Mouse (Mus musculus): Measurements from ENCODE around the gene Hist2h2aa2. TPM values are rescaled to one million over a fixed set of nuclear protein-coding genes. Genes with fewer than 3 reads are reported as not detected.

Gene Hist2h2aa2
- polyA plus RNA-seq, 1 experiment from 2014 or later, result 34.7 TPM

Small RNA genes within 50 kb of the gene (microRNA-seq; reads per million reads assigned to microRNA genes)
- gene Gm44492, result not detected
- gene Gm47311, result not detected
- gene Gm47313, result not detected

Other genes starting within 250 kb of the Hist2h2aa2 start
- gene Plekho1, start 244.3 kb downstream of the Hist2h2aa2 start, polyA plus RNA-seq (2015; fragmentation: Nextera tagmentation; extraction: Ambion mirVana), result 59.2 and 64.8 TPM in 2 replicates
- 33.6 and 34.9 TPM in 2 replicates for gene Vps45, start 181.8 kb downstream of the Hist2h2aa2 start, polyA plus RNA-seq (2015; fragmentation: Nextera tagmentation; extraction: Ambion mirVana)
- 14.9 and 17.2 TPM in 2 replicates for gene Otud7b, start 135.7 kb downstream of the Hist2h2aa2 start, polyA plus RNA-seq (2015; fragmentation: Nextera tagmentation; extraction: Ambion mirVana)
- 6.4 and 7.2 TPM in 2 replicates for gene Mtmr11, start 78.3 kb downstream of the Hist2h2aa2 start, polyA plus RNA-seq (2015; fragmentation: Nextera tagmentation; extraction: Ambion mirVana)
- gene Sf3b4, start 67.9 kb downstream of the Hist2h2aa2 start, polyA plus RNA-seq (2015; fragmentation: Nextera tagmentation; extraction: Ambion mirVana), result 97.7 and 98.6 TPM in 2 replicates
- gene Sv2a, start 59.1 kb downstream of the Hist2h2aa2 start, polyA plus RNA-seq (2015; fragmentation: Nextera tagmentation; extraction: Ambion mirVana), result 13.5 and 14.0 TPM in 2 replicates
- 42.5 and 46.7 TPM in 2 replicates for gene Bola1, start 20.6 kb downstream of the Hist2h2aa2 start, polyA plus RNA-seq (2015; fragmentation: Nextera tagmentation; extraction: Ambion mirVana)
- not detected in 2 replicates for gene Hist2h2ab, start 20.4 kb downstream of the Hist2h2aa2 start, polyA plus RNA-seq (2015; fragmentation: Nextera tagmentation; extraction: Ambion mirVana)
- 4.5 and 5.0 TPM in 2 replicates for gene Hist2h2ac, start 19.4 kb downstream of the Hist2h2aa2 start, polyA plus RNA-seq (2015; fragmentation: Nextera tagmentation; extraction: Ambion mirVana)
- 3.6 and 5.0 TPM in 2 replicates for gene Hist2h2be, start 19.2 kb downstream of the Hist2h2aa2 start, polyA plus RNA-seq (2015; fragmentation: Nextera tagmentation; extraction: Ambion mirVana)
- 3.0 and 4.3 TPM in 2 replicates for gene Hist2h3c2, start 1.1 kb downstream of the Hist2h2aa2 start, polyA plus RNA-seq (2015; fragmentation: Nextera tagmentation; extraction: Ambion mirVana)
- gene Hist2h2aa1, start 5.2 kb upstream of the Hist2h2aa2 start, polyA plus RNA-seq (2015; fragmentation: Nextera tagmentation; extraction: Ambion mirVana), result 10.6 and 16.1 TPM in 2 replicates
- 0.24 and 0.46 TPM in 2 replicates for gene Hist2h3c1, start 6.4 kb upstream of the Hist2h2aa2 start, polyA plus RNA-seq (2015; fragmentation: Nextera tagmentation; extraction: Ambion mirVana)
- 3.9 and 5.4 TPM in 2 replicates for gene Hist2h4, start 23.0 kb upstream of the Hist2h2aa2 start, polyA plus RNA-seq (2015; fragmentation: Nextera tagmentation; extraction: Ambion mirVana)
- gene Hist2h3b, start 28.4 kb upstream of the Hist2h2aa2 start, polyA plus RNA-seq (2015; fragmentation: Nextera tagmentation; extraction: Ambion mirVana), result 28.3 and 29.4 TPM in 2 replicates
- 3.3 and 5.9 TPM in 2 replicates for gene Hist2h2bb, start 29.5 kb upstream of the Hist2h2aa2 start, polyA plus RNA-seq (2015; fragmentation: Nextera tagmentation; extraction: Ambion mirVana)
- 1.3 and 1.5 TPM in 2 replicates for gene Fcgr1, start 53.7 kb upstream of the Hist2h2aa2 start, polyA plus RNA-seq (2015; fragmentation: Nextera tagmentation; extraction: Ambion mirVana)
- gene BC107364, start 212.0 kb upstream of the Hist2h2aa2 start, polyA plus RNA-seq (2015; fragmentation: Nextera tagmentation; extraction: Ambion mirVana), result 0.68 and 0.78 TPM in 2 replicates